Mouse (Mus musculus) cerebellum, adult 9-10 months (tissue): ENCODE measurements around the gene Kcnh2.

Experiments
- DNase-seq: peaks from one replicate; pipeline ENCODE4 v3.0.0; 2022

The Kcnh2 gene

GRCm38 (mm10) chr5:24307118-24307777 is 44.2 kb downstream of the Kcnh2 start:
- no peak for DNase-seq

GRCm38 (mm10) chr5:24303199-24303598 is 48.2 kb downstream of the Kcnh2 start:
- DNase-seq: no peak

- DNase-seq: no peak
These were observed 51.4 kb downstream of the Kcnh2 start for GRCm38 (mm10) chr5:24299845-24300589.

- DNase-seq: no peak
These were observed 59.5 kb downstream of the Kcnh2 start for GRCm38 (mm10) chr5:24291954-24292353.

- no peak for DNase-seq
These were observed 65.0 kb downstream of the Kcnh2 start for GRCm38 (mm10) chr5:24286221-24286970.

- DNase-seq: no peak
These were observed 67.3 kb downstream of the Kcnh2 start for GRCm38 (mm10) chr5:24284145-24284544.

- DNase-seq: no peak
These were observed 68.2 kb downstream of the Kcnh2 start for GRCm38 (mm10) chr5:24283181-24283580.

- no peak for DNase-seq
These were observed 70.9 kb downstream of the Kcnh2 start for GRCm38 (mm10) chr5:24280523-24280922.

- no peak for DNase-seq
These were observed 71.9 kb downstream of the Kcnh2 start for GRCm38 (mm10) chr5:24279527-24279926.

GRCm38 (mm10) chr5:24278206-24278605 is 73.2 kb downstream of the Kcnh2 start:
- no peak for DNase-seq

- DNase-seq: no peak
These were observed 77.5 kb downstream of the Kcnh2 start for GRCm38 (mm10) chr5:24273683-24274621.

GRCm38 (mm10) chr5:24270941-24271340 is 80.5 kb downstream of the Kcnh2 start:
- DNase-seq: no peak
